Mouse (Mus musculus) layer of hippocampus, adult 18-20 months (tissue): ENCODE measurements around the gene Tmem104. TPM values are rescaled to one million over a fixed set of nuclear protein-coding genes. Genes with fewer than 3 reads are reported as not detected.

Experiments
- DNase-seq, 2 experiments: peaks; one replicate each; pipeline ENCODE4 v3.0.0; 2022; ENCODE audit warnings: low spot score in 2 of 2
- total RNA-seq, 2 experiments: library from RNA; stranded (reverse); gene quantifications; 2 replicates each; pipeline ENCODE4 v1.2.3; 2021

Tmem104 gene
- total RNA-seq, 2 experiments from 2014 or later: 16.7 to 17.7 TPM

DNA sequence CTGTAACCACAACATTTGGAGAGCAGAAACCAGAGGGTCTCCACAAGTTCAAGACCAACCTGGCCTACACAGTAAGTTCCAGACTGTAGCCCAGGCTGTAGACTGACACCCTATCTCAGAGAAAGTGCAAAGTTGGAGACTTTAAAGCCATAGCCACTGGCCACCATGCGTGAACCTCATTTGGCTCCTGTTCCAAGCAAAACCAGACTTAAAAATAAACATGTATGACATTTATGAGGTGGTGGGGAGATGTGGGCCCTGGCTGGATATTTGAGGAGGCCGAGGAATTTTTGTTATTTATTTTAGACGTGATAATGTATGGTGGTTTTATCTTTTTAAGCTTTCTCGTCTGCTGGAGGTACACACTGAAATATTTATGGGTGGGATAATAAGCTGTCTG, 71.8 kb downstream of the Tmem104 start:
- no peak for DNase-seq

- no peak for DNase-seq
Measured at GRCm38 (mm10) chr11:115262954-115263353, 75.7 kb downstream of the Tmem104 start.

- no peak for DNase-seq
Measured at GRCm38 (mm10) chr11:115264136-115264861, 77.0 kb downstream of the Tmem104 start.

DNA sequence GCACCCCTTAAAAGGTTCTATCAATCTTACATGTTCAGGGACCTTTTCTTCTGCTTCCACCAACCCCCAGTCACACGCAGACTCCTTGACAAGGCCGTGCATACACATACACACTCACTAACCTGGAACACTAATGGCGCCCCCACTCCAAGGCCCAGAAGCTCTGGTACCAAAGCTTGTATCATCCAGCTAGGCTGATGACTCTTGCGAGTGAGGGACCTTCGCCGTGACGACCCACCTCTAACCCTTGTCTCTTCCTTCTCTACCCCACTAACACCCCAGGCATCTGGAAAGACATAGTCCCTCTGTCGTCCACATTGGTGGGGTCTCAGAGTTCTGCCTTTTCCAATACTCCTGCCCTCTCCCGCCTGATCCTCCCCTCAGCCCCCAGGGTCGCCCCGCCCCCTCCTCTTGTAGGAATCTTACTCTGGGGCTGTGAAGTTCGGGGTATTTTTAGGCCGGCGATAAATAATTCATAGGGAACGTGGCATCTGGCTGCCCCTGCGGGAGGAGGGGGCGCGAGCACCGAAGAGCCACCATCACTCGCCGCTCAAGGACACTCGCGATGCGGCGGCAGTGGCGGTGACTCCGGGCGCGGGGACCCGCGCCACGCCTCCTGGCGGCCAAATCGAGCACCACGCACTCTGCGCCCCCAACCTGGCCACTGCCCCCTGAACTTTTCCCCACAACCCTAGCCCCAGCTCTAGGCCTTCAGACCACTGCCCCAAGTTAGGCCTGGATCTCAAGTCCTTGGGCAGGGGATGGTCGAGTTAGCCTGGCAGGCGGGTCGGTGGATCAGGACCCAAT, 77.8 kb downstream of the Tmem104 start:
- no peak for DNase-seq

DNA sequence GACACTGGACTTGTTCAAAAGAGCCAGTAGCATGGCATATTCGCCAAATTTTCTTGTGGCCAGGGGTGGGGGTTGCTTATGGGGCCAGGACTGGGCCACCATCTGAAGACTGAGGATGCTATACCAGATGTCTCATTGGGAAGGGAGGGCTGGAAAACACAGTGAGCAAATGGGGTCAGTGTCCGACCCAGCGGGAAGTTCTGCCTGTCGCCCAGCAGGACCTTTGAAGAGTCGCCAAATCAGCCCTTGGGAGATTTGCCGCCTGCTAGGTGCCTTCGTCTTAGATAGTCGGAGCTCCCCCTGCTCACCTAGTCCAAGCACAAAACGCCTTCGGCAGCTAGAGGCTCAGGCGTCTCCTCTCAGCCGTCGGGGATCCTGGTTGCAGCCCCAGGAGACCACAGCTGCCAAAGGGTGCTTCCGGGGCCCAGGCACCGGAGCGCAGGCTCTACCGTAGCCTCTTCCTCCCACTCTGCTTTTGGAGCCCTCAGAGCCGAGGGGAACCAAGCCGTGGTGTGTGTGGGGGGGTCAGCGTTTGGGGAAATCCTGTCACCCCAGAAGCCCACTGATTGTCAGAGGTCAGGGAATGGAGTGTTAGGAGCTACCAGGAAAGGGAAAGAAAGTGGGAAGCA, 78.6 kb downstream of the Tmem104 start:
- DNase-seq: no peak

DNA sequence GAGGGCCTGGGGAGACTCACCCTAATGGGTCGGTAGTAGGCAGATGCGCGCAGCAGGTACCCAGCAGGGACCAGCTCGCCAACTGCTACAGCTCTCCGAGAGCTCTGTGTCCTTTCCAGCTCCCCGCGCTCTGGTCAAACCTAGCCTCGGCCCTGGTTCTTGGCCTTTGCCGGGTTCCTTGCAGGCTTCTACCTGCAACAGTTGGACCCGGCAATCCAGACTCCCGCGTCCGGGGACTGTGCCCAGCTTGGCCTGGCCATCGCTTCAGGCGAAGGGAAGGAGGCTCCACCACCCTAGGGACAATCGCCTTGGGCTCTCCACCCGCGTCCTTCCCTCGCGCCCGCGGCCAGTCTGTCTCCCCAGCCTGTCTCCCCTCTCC, 79.1 kb downstream of the Tmem104 start:
- no peak for DNase-seq

DNA sequence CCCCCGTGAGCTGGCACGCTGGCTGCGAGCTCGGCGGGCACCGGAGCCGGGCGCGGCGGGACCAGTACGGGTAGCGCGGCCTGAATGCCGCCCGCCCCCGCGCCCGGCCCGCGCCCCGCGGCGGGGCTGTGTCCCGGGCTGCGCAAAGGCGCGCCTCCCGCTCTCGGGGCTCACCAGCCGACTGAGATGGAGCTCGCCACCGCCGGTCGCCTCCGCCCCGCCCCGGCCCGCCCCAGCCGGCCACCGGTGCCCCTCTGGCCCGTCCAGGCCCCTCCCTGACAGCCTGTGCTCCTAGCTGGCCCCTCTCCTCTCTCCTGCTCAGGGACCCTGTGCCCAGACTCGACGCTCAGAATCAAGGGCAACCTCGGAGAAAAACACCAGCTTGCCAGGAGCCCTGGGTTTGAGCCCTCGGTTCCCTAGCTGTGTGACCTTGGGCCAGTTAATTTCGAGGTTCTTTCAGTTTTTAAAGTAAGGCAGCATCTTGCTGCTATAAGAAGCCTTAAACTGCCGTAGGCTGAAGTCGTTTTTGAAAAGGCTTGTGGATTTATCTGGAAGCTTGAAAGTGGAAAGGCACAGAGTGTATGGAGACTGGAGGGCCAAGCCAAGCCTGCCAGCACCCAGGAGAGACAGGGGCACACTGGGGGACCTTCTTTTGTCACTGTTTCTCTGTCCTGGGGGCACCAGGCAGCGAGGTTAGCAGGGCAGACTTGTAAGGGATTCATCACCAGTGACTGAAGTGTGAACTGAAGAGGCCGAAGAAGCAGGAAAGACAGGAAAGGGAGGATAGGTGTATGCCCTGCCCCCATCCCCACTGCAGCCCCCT, 80.0 kb downstream of the Tmem104 start, which contains the start of gene Grin2c:
Gene Grin2c, minus strand, starts transcription at position 183 of the 823 bp plus-strand sequence.
- no peak for DNase-seq

DNA sequence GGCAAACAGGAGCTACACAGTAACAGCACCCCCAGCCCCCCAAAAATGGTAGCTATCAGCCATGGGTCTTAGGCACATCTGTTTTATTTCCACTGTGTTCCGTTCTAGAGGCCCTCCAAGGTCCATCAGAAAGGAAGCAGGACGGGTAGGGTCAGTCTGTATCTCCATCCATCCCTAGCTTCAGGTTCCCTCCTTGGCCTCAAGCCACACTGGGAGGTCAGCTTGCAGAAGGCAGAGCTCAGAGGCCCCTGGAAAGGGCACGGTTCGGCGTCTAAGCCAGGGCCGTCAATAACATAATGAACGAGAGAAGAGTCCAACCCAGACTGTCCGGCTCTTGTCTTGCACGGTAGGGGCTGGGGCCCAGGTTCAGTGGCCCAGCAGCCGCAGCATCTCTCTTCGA, 80.7 kb downstream of the Tmem104 start:
- no peak for DNase-seq

GRCm38 (mm10) chr11:115269330-115270066, 82.2 kb downstream of the Tmem104 start:
- no peak for DNase-seq

DNA sequence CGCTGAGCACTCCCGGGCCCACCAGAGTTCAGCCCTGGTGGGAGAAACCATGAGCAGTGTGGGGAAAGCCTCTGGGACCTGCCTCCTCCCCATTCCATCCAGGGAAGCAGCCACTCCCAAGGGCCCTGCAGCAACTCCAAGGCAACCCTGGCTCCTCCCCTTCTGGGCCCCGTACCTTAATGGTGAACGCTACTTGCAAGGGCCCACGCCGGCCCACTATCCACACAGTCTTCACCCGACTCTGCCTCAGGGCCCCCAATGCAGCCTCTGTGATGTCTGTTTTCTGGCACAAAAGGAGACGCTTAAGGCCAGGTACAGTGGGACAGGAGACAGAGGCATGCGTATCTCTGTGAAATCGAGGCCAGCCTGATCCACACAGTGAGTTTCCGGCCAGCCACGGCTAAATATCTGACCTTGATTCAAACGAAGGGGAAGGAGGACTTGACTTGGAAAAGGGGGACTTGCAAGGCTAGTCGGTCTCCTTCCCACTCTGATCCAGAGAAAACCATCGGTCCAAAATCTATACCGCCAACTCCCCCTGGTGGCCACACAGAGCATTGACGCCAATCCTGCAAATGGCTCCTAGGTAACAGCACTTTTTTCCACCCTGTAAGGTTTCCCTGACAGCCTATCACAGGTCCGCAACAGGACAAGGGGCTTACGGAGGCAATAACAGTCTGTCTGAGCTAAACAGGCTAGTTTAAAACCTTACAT, 83.0 kb downstream of the Tmem104 start:
- DNase-seq: peak; percentile 69 to 91

DNA sequence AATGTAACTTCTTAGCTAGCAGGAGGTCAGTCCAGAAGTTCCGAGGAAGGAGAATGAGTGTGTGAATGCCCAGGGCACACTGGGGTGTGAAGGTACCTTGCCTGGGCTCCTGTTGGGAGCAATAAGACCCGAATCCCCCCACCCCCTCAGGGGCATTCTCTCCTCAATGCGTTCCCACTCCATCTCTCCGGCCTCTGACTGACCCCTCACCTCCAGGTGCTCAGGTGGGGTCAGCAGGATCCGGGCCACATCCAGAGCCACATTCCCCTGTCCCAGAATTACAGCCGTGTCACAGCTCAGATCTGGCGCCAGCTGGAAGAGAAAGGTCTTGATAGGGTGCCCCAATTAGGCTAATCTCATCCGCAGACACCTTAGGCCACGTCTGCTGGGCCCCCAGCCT, 83.8 kb downstream of the Tmem104 start:
- DNase-seq: no peak

DNA sequence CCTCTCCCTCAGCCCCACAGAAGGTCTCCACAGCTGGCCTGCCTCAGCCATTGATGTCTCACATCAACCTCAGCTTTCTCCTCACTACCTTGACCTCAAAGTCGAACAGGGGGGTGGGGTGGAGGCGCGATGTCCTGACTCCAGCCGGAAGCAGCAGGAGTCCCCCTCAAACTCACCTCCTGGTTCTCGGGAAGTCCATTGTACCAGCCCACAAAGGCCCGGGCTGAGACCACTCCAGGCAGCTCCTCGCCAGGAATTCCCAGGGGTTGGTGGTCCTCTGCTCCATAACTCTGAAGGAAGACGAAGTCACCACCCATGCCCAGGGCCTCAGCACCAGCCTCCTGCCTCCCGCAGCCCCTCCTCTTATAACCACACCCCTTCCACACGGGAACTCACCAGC, 84.2 kb downstream of the Tmem104 start:
- no peak for DNase-seq

- DNase-seq: no peak
Measured at GRCm38 (mm10) chr11:115272894-115273498, 85.7 kb downstream of the Tmem104 start.

GRCm38 (mm10) chr11:115273735-115274134, 86.4 kb downstream of the Tmem104 start:
- DNase-seq: no peak

DNA sequence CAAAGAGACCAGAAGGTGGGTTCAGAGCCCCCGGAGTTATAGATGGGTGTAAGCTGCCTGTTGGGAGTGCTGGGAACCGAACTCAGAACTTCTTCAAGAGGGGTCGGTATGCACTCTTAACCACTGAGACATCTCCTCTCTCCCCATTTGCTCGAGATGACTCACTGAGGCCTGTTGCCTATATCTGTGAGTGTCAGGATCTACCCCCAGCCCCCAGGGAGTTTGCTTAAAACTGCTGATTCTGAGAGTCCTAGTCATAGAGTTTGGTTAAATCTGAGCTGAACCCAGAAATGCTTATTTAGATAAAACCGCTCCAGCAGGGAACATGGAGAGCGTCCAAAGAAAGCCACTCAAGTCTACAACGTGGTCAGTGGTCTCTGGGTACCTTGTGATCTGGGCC, 86.9 kb downstream of the Tmem104 start:
- DNase-seq: no peak

GRCm38 (mm10) chr11:115274771-115275170, 87.5 kb downstream of the Tmem104 start:
- DNase-seq: no peak

DNA sequence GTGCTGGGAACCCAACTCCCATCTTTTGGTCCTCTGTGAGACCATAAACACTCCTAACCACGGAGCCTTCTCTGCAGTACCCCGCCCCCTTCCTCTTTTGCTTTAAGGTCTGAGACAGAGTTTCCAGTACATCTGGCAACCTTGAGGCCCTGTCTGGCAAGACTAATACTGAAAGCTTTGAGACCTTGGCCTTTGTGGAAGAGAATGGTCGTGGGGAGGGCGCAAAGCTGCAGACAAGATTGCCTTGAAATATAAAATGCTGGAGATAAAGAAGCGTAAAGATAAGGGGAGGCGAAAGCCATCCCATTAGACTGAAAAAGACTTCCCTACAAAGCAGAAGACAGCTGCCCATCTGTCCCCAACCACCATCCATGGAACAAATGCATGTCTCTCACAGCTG, 88.2 kb downstream of the Tmem104 start:
- no peak for DNase-seq

DNA sequence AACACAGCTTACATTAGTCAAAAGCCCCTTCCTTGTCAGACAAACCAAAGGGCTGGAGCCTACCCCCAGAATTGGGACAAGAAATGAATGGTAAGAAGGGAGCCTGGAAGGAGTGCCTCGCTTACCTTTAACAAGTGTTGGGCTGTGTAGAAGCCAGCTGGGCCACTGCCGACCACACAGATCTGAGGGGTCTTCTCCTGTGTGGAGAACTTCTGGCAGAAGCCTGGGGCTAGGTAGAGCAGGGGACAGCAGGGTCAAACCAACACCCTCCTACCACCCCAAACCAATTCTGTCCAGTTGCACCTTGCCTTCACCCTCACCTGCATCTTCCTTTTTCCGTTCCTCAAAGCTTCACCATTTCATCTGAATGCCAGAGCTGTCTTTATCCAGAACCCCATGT, 88.7 kb downstream of the Tmem104 start:
- DNase-seq: no peak
